Mouse (Mus musculus): ENCODE results near the gene Wdr1.

DNA sequence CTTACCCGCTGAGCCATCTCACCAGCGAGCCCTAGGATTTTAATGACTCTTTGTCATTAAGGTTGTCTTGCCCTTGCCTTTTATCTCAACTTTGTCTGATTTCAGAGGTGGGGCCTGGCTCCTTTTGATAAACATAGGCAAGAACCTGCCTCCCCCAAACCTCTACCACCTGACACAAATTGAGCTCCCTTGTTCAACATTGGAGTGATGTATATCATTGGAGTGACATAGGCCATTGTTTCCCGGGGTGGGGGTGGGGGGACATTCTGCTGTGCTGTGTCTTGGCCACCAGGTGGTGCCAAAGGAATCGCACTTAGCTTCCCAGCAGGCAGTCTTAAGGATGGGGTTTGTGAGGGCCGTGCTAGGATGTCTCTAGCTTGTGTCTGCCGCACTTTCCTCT is 17.7 kb upstream of the Wdr1 start:
- TF ChIP-seq CTCF (IDR thresholded peaks at IDR 0.05; ENCODE audit: borderline replicate concordance, insufficient read depth, low read depth, low read length) = peak; percentile 97
- no peak for TF ChIP-seq POLR2A (IDR thresholded peaks at IDR 0.05; ENCODE audit: borderline replicate concordance, insufficient read depth, low read length)

All from cerebellum, adult 2 months (tissue).